Mouse (Mus musculus) cerebellum, adult 2 months (tissue): ENCODE measurements around the gene Dnajc13. TPM values are rescaled to one million over a fixed set of nuclear protein-coding genes. Genes with fewer than 3 reads are reported as not detected.

Experiments used
- DNase-seq, 2 experiments: peaks; one replicate each; pipeline ENCODE4 v3.0.0; 2021
- H3K27ac ChIP-seq: fragments of 200-500 bp; 2 replicates; pipeline ENCODE4 v1.5.1; 2012; ENCODE audit warnings: low read length, control low read depth, inconsistent platforms; ENCODE audit not compliant: insufficient read depth
- H3K27me3 ChIP-seq: fragments of 200-500 bp; 2 replicates; pipeline ENCODE4 v1.6.1; 2012; ENCODE audit warnings: inconsistent platforms, mild to moderate bottlenecking, low read length, moderate library complexity; ENCODE audit not compliant: control insufficient read depth, insufficient read depth
- H3K4me1 ChIP-seq: fragments of 200-500 bp; 2 replicates; pipeline ENCODE4 v1.6.1; 2011; ENCODE audit warnings: low read length; ENCODE audit not compliant: control insufficient read depth, insufficient read depth
- H3K4me3 ChIP-seq: fragments of 200-500 bp; replicated peaks from 2 replicates; pipeline ENCODE3; 2011; ENCODE audit warnings: mild to moderate bottlenecking, low read depth, low read length, control low read depth; ENCODE audit not compliant: insufficient read depth
- CTCF ChIP-seq: fragments of 200-500 bp; IDR thresholded peaks from 2 replicates; pipeline ENCODE4 v1.5.1; 2011; ENCODE audit warnings: low read depth, mild to moderate bottlenecking, control low read depth, low read length, moderate library complexity, borderline replicate concordance; ENCODE audit not compliant: insufficient read depth
- POLR2A ChIP-seq: fragments of 200-500 bp; IDR thresholded peaks from 2 replicates; pipeline ENCODE4 v1.6.1; 2011; ENCODE audit warnings: low read length, control low read depth, borderline replicate concordance; ENCODE audit not compliant: insufficient read depth
- WGBS: fragments of 180-500 bp; shearing (Covaris S2); methylation state at CpG from one replicate; pipeline ENCODE4 v1.1.7; 2018; 5-methylcytosine and 5-hydroxymethylcytosine counted together
- polyA plus RNA-seq: library from polyadenylated mRNA; depleted of rRNA; stranded (reverse); fragments of >200 nt; gene quantifications from 2 replicates; pipeline ENCODE4 v1.2.3, GENCODE M21; 2012

Dnajc13 gene
- polyA plus RNA-seq, 1 experiment = 61.5 TPM

DNA sequence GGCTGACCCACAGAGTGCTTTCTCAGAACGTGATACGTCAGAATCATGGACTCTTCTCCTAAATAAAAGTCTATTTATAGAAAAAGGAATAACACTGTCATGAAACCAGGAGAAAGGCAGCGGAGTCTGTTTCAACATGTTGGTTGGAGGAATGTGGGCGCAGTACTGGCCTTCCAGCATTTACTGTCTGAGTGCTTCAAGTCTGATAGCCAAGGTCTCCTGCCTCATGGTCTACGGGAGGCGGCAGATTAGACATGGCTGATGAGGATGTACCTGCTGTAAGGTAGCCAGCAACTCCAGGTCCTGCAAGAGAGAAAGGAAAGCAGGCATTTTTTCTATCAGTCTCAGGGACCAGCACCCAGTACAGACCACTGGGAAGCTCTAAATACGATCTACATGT is 110.6 kb downstream of the Dnajc13 start:
- no peak overlapping the region for H3K27ac ChIP-seq
- TF ChIP-seq CTCF (no peak), POLR2A (no peak)
- no peaks in the 10 kb centered on the region for H3K4me1 ChIP-seq
- H3K27me3 ChIP-seq = no peaks in the 10 kb centered on the region
- DNase-seq = no peak
- H3K4me3 ChIP-seq = no peak overlapping the region
- WGBS = 93% methylated on average over 7 of the region's 7 CpGs

- Histone ChIP-seq H3K27me3 (no peaks in the 10 kb centered on the region), H3K27ac (no peak overlapping the region), H3K4me1 (no peaks in the 10 kb centered on the region), H3K4me3 (no peak overlapping the region)
- DNase-seq = no peak
- 91% methylated on average over 7 of the region's 7 CpGs for WGBS
- TF ChIP-seq CTCF (no peak), POLR2A (no peak)
Measured at GRCm38 (mm10) chr9:104148969-104149368, 113.8 kb downstream of the Dnajc13 start.

DNA sequence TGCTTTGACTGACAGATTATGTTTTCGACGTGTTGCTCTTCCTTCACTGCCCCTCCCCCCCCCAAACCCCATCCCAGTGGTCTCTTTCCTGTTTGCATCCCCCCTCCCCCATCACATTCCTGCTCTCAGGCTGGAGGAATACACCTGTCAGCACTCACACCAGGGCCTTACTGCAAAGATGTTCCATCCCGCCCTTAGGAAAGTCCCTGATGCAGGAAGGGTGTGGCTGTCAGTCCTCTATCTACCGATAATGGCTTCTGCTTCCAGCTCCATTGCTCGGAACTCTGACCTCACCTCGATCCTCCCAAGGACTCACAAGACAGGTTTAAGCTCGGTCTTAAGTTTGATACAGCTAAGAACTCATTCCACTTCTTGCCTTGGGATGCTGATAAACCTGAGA is 116.0 kb downstream of the Dnajc13 start:
- Histone ChIP-seq H3K4me3 (no peak overlapping the region), H3K4me1 (no peaks in the 10 kb centered on the region), H3K27ac (no peak overlapping the region), H3K27me3 (no peaks in the 10 kb centered on the region)
- TF ChIP-seq POLR2A = no peak
- no peak for TF ChIP-seq CTCF
- no peak for DNase-seq
- 87% methylated on average over 7 of the region's 7 CpGs for WGBS

DNA sequence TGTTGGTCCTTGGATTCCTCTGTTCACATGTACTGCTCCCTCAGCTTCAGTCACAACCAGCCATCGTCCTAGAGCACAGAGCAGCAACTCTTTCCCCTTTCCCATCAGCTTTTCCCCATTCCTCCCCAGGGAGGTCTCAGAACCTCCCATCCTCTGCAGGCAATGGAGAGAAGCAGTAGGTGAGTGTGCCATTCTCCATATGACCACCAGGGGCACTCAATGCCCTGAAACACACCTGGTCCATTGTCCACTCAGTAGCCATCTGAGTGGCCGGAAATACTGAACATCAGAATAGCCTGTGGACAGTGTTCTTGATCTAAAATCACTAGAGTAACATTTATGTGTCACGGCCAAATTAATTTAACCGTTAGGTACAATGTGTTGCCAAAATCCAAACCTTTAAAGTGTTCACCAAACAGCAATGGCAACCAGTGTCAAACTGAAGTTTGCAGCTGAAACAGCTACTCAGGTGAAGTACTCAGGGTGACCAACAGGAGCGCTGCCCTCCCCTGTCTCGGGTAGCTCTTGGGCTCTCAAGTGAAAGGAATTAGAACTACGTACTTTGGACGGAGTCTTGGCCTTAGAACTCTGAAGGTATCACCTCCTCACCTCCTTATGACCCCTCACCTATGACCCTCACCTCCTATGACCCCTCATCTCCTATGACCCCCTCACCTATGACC is 118.3 kb downstream of the Dnajc13 start:
- WGBS = 83% methylated on average over 8 of the region's 8 CpGs
- H3K27me3 ChIP-seq = no peaks in the 10 kb centered on the region
- no peak overlapping the region for H3K4me3 ChIP-seq
- DNase-seq = no peak
- no peak overlapping the region for H3K27ac ChIP-seq
- no peaks in the 10 kb centered on the region for H3K4me1 ChIP-seq
- TF ChIP-seq CTCF = peak; percentile 47; the same call in 1 of the 2 replicates
- TF ChIP-seq POLR2A = no peak

- Histone ChIP-seq H3K4me3 (no peak overlapping the region), H3K27ac (no peak overlapping the region), H3K4me1 (no peaks in the 10 kb centered on the region), H3K27me3 (no peaks in the 10 kb centered on the region)
- DNase-seq = no peak
- WGBS = 87% methylated on average over 14 of the region's 14 CpGs
- TF ChIP-seq CTCF = no peak
Measured at GRCm38 (mm10) chr9:104142805-104143204, 119.9 kb downstream of the Dnajc13 start.

DNA sequence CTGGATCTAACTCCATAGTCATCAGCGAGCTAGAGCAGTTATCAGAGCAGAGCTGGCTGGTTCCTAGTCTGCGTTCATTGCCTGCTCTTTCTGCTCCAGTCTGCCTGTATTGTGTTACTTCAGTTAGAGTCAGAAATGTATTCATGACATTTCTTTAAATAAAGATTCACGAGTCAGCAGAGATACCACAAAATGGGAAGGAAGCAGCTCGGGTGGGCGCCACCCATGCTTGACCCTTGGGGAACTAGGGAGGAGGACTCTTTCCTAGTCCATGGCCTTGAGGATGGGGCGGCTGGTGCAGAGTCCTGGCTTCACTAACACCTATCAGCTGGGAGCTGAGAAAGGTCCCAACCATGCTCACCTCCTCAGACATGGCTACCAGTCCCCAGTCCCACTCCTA is 122.4 kb downstream of the Dnajc13 start:
- Histone ChIP-seq H3K4me1 (no peaks in the 10 kb centered on the region), H3K4me3 (no peak overlapping the region), H3K27ac (no peak overlapping the region), H3K27me3 (no peaks in the 10 kb centered on the region)
- WGBS = 85% methylated on average over 6 of the region's 6 CpGs
- DNase-seq = no peak
- TF ChIP-seq POLR2A = no peak
- TF ChIP-seq CTCF = no peak

GRCm38 (mm10) chr9:104130141-104130755 is 132.5 kb downstream of the Dnajc13 start:
- Histone ChIP-seq H3K27me3 (no peaks in the 10 kb centered on the region), H3K4me3 (no peak overlapping the region), H3K4me1 (no peaks in the 10 kb centered on the region), H3K27ac (no peak overlapping the region)
- TF ChIP-seq POLR2A (no peak), CTCF (no peak)
- WGBS = 82% methylated on average over 9 of the region's 9 CpGs
- DNase-seq = no peak

- WGBS = 65% methylated on average over 2 of the region's 2 CpGs
- no peak overlapping the region for H3K27ac ChIP-seq
- no peaks in the 10 kb centered on the region for H3K27me3 ChIP-seq
- no peaks in the 10 kb centered on the region for H3K4me1 ChIP-seq
- H3K4me3 ChIP-seq = no peak overlapping the region
- no peak for DNase-seq
- TF ChIP-seq POLR2A = no peak
- TF ChIP-seq CTCF = no peak
Measured at GRCm38 (mm10) chr9:104128110-104128509, 134.6 kb downstream of the Dnajc13 start.
